Mouse (Mus musculus): ENCODE data around the gene Pde3a. TPM values are rescaled to one million over a fixed set of nuclear protein-coding genes. Genes with fewer than 3 reads are reported as not detected.

Gene Pde3a
- polyA plus RNA-seq, 1 experiment from 2014 or later = 4.8 TPM

- Histone ChIP-seq H3K9ac (ENCODE audit: low read depth, low read length) (no peak overlapping the region), H3K27me3 (replicated peaks; ENCODE audit: control insufficient read depth, insufficient read depth, low read length) (no peaks in the 10 kb centered on the region), H3K9me3 (ENCODE audit: control insufficient read depth, low read length) (no peaks in the 10 kb centered on the region), H3K4me1 (ENCODE audit: control insufficient read depth, insufficient read depth, low read length) (no peaks in the 10 kb centered on the region), H3K36me3 (ENCODE audit: control insufficient read depth, insufficient read depth, low read length) (no peaks in the 10 kb centered on the region), H3K27ac (replicated peaks; ENCODE audit: low read depth, low read length) (no peak overlapping the region), H3K4me3 (ENCODE audit: low read depth, low read length) (no peak overlapping the region), H3K4me2 (ENCODE audit: low read depth, low read length) (no peak overlapping the region)
- ATAC-seq (ENCODE audit: low read depth) = no peak
- WGBS = 75% methylated on average over 3 of the region's 3 CpGs
- DNase-seq (ENCODE audit: low spot score) = no peak
Measured at GRCm38 (mm10) chr6:141271579-141271978, 22.5 kb downstream of the Pde3a start.

DNA sequence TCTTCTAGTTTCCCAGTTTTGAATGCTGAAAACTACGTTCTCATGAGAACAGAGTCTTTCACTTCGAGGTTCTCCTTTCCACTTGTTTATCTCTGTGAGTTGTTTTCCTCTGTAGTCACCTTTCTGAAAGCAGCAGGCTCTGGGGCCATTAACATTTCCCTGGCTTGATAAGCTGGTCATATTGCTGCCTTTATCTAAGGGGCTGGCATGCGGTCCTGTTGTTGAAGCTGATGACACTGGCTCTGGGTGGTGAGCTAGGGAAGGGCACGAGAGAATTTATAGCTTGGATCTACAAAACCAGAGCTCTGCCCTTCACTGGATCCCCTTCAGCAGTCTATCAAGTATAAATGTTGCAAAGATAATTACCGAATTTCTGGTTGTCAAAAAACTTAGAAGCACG, 24.6 kb downstream of the Pde3a start:
- H3K4me2 ChIP-seq (ENCODE audit: low read depth, low read length) = no peak overlapping the region
- WGBS = 86% methylated on average over 6 of the region's 6 CpGs
- H3K4me1 ChIP-seq (ENCODE audit: control insufficient read depth, insufficient read depth, low read length) = no peaks in the 10 kb centered on the region
- H3K9ac ChIP-seq (ENCODE audit: low read depth, low read length) = no peak overlapping the region
- DNase-seq (ENCODE audit: low spot score) = no peak
- H3K4me3 ChIP-seq (ENCODE audit: low read depth, low read length) = no peak overlapping the region
- no peaks in the 10 kb centered on the region for H3K27me3 ChIP-seq (replicated peaks; ENCODE audit: control insufficient read depth, insufficient read depth, low read length)
- ATAC-seq (ENCODE audit: low read depth) = no peak
- H3K36me3 ChIP-seq (ENCODE audit: control insufficient read depth, insufficient read depth, low read length) = no peaks in the 10 kb centered on the region
- no peak overlapping the region for H3K27ac ChIP-seq (replicated peaks; ENCODE audit: low read depth, low read length)
- no peaks in the 10 kb centered on the region for H3K9me3 ChIP-seq (ENCODE audit: control insufficient read depth, low read length)

DNA sequence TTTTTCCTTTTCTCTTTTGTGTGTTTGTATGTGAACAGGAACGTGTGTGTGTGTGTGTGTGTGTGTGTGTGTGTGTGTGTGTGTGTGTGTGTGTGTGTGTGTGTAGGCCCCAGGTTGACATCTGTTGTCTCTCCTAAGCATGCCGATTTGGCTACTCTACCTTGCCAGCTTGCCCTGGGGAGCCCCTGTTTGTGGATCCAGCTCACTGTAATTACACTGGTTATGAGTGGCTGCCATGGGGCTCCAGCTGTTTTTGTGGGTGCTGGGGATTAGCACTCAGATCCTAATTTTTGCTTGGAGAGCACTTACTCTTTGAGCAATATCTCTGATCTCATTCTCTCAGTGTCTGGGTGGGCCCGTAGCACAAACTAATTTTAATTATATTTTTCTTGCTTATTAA, 32.6 kb downstream of the Pde3a start:
- 76% methylated on average over 3 of the region's 3 CpGs for WGBS
- Histone ChIP-seq H3K9me3 (ENCODE audit: control insufficient read depth, low read length) (no peaks in the 10 kb centered on the region), H3K36me3 (ENCODE audit: control insufficient read depth, insufficient read depth, low read length) (no peaks in the 10 kb centered on the region), H3K9ac (ENCODE audit: low read depth, low read length) (no peak overlapping the region), H3K27me3 (replicated peaks; ENCODE audit: control insufficient read depth, insufficient read depth, low read length) (no peaks in the 10 kb centered on the region), H3K27ac (replicated peaks; ENCODE audit: low read depth, low read length) (no peak overlapping the region), H3K4me2 (ENCODE audit: low read depth, low read length) (no peak overlapping the region), H3K4me3 (ENCODE audit: low read depth, low read length) (no peak overlapping the region), H3K4me1 (ENCODE audit: control insufficient read depth, insufficient read depth, low read length) (0 out of 2 replicates have a peak, but pooled peaks cover 4% of the 10 kb centered on the region)
- ATAC-seq (ENCODE audit: low read depth) (no peak), DNase-seq (ENCODE audit: low spot score) (no peak)

- Histone ChIP-seq H3K9me3 (ENCODE audit: control insufficient read depth, low read length) (no peaks in the 10 kb centered on the region), H3K9ac (ENCODE audit: low read depth, low read length) (no peak overlapping the region), H3K4me1 (ENCODE audit: control insufficient read depth, insufficient read depth, low read length) (0 out of 2 replicates have a peak, but pooled peaks cover 4% of the 10 kb centered on the region), H3K4me2 (ENCODE audit: low read depth, low read length) (no peak overlapping the region), H3K27ac (replicated peaks; ENCODE audit: low read depth, low read length) (no peak overlapping the region), H3K36me3 (ENCODE audit: control insufficient read depth, insufficient read depth, low read length) (no peaks in the 10 kb centered on the region), H3K27me3 (replicated peaks; ENCODE audit: control insufficient read depth, insufficient read depth, low read length) (no peaks in the 10 kb centered on the region), H3K4me3 (ENCODE audit: low read depth, low read length) (no peak overlapping the region)
- 64% methylated on average over 7 of the region's 7 CpGs for WGBS
- ATAC-seq (ENCODE audit: low read depth) = no peak
- no peak for DNase-seq (ENCODE audit: low spot score)
Measured at GRCm38 (mm10) chr6:141282796-141283195, 33.7 kb downstream of the Pde3a start.

DNA sequence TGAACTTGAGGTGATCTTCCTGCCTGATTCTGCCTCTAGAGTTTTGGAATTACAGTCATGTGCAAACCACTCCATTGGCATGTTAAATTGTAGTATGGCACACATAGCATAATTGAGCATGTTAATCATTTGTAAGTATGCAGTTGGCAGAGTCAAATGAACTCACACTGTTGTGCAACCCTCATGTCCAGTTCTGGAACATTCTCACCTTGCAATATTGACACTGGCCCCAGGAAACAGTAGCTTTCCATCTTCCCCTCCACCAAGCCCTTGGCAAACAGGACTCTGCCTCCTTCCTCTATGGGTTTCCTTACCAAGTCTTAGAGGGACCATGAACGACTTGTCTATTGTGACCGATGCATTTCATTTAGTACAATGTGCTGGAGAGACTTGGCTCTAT, 42.1 kb downstream of the Pde3a start:
- ATAC-seq (ENCODE audit: low read depth) (no peak), DNase-seq (ENCODE audit: low spot score) (no peak)
- Histone ChIP-seq H3K4me3 (ENCODE audit: low read depth, low read length) (no peak overlapping the region), H3K27ac (replicated peaks; ENCODE audit: low read depth, low read length) (no peak overlapping the region), H3K36me3 (ENCODE audit: control insufficient read depth, insufficient read depth, low read length) (no peaks in the 10 kb centered on the region), H3K9me3 (ENCODE audit: control insufficient read depth, low read length) (no peaks in the 10 kb centered on the region), H3K4me1 (ENCODE audit: control insufficient read depth, insufficient read depth, low read length) (no peaks in the 10 kb centered on the region), H3K9ac (ENCODE audit: low read depth, low read length) (no peak overlapping the region), H3K27me3 (replicated peaks; ENCODE audit: control insufficient read depth, insufficient read depth, low read length) (no peaks in the 10 kb centered on the region), H3K4me2 (ENCODE audit: low read depth, low read length) (no peak overlapping the region)
- WGBS = 94% methylated on average over 2 of the region's 2 CpGs

DNA sequence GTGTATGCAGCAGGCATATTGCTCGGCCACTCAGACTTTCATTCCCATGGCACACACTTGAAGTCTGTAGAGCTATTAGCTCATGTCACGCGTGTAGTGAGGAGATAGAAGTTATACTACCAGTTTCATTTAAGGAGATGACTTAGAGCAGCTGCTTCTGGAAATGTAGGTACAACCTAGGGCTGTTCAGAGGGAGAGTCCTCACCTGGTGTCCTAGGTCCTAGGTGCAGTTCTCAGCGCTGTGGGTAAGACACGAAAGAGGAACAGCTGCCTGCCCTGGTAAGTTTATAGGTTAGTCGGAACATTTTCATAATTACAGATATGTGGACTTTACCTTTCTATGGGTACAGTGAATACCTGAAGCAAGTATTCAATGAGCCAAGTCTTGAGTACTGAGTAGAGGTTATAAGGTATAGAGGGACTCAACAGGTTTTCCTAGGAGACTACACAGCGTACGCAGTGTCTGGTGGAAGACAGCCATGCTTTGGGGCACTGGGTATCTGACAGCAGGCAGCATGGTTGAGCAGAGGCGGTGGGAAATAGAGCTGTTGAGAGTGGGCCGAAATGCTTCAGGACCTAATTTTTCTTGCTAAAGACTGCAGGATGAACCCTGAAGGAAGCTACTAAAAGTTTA, 43.9 kb downstream of the Pde3a start:
- no peaks in the 10 kb centered on the region for H3K9me3 ChIP-seq (ENCODE audit: control insufficient read depth, low read length)
- H3K4me1 ChIP-seq (ENCODE audit: control insufficient read depth, insufficient read depth, low read length) = no peaks in the 10 kb centered on the region
- DNase-seq (ENCODE audit: low spot score) (no peak), ATAC-seq (ENCODE audit: low read depth) (no peak)
- no peak overlapping the region for H3K27ac ChIP-seq (replicated peaks; ENCODE audit: low read depth, low read length)
- H3K4me3 ChIP-seq (ENCODE audit: low read depth, low read length) = no peak overlapping the region
- H3K36me3 ChIP-seq (ENCODE audit: control insufficient read depth, insufficient read depth, low read length) = no peaks in the 10 kb centered on the region
- no peak overlapping the region for H3K4me2 ChIP-seq (ENCODE audit: low read depth, low read length)
- 94% methylated on average over 10 of the region's 10 CpGs for WGBS
- no peak overlapping the region for H3K9ac ChIP-seq (ENCODE audit: low read depth, low read length)
- no peaks in the 10 kb centered on the region for H3K27me3 ChIP-seq (replicated peaks; ENCODE audit: control insufficient read depth, insufficient read depth, low read length)

DNA sequence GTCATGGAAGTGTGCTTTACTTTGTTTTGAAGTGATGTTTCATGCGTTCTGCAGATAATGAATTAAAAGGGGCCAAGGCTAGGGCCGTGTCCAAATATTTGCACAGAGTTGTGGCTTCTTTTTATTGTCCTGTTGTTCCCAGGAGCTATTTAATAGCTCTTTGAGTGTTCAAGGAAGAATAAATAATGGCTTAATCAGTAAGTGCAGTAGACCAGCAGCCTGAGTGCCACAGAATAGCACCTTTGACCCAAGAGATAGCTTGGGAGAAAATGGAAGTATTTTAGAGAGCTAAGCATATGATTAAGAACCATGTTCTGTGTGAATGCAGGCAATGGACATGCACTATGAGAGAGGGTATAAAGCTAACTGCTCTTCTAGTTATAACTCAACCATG, 44.4 kb downstream of the Pde3a start:
- Histone ChIP-seq H3K27me3 (replicated peaks; ENCODE audit: control insufficient read depth, insufficient read depth, low read length) (no peaks in the 10 kb centered on the region), H3K4me1 (ENCODE audit: control insufficient read depth, insufficient read depth, low read length) (no peaks in the 10 kb centered on the region), H3K36me3 (ENCODE audit: control insufficient read depth, insufficient read depth, low read length) (no peaks in the 10 kb centered on the region), H3K9me3 (ENCODE audit: control insufficient read depth, low read length) (no peaks in the 10 kb centered on the region), H3K27ac (replicated peaks; ENCODE audit: low read depth, low read length) (no peak overlapping the region), H3K4me2 (ENCODE audit: low read depth, low read length) (no peak overlapping the region), H3K9ac (ENCODE audit: low read depth, low read length) (no peak overlapping the region), H3K4me3 (ENCODE audit: low read depth, low read length) (no peak overlapping the region)
- DNase-seq (ENCODE audit: low spot score) = no peak
- no peak for ATAC-seq (ENCODE audit: low read depth)
- WGBS = 79% methylated on average over 2 of the region's 2 CpGs

DNA sequence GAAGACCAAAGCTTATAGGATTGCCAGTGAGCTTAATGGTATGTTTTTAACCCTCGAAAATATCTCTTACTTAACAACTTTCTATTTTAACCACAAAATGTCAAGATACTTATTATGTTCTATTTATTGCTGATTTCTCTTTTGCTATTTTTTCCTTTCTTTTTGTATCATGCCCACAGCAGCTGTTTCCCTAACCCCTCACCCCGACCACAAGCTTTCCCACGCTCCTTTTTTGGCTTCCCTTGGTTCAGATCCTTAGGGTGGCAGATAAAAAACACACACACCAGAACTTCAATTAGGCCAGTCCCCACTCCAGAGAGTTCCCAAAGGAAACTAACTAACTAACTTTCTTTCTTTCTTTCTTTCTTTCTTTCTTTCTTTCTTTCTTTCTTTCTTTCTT, 46.2 kb downstream of the Pde3a start:
- H3K36me3 ChIP-seq (ENCODE audit: control insufficient read depth, insufficient read depth, low read length) = no peaks in the 10 kb centered on the region
- H3K27ac ChIP-seq (replicated peaks; ENCODE audit: low read depth, low read length) = no peak overlapping the region
- WGBS = 74% methylated on average over 3 of the region's 3 CpGs
- H3K4me2 ChIP-seq (ENCODE audit: low read depth, low read length) = no peak overlapping the region
- no peaks in the 10 kb centered on the region for H3K4me1 ChIP-seq (ENCODE audit: control insufficient read depth, insufficient read depth, low read length)
- no peaks in the 10 kb centered on the region for H3K27me3 ChIP-seq (replicated peaks; ENCODE audit: control insufficient read depth, insufficient read depth, low read length)
- no peak overlapping the region for H3K4me3 ChIP-seq (ENCODE audit: low read depth, low read length)
- no peak for ATAC-seq (ENCODE audit: low read depth)
- DNase-seq (ENCODE audit: low spot score) = no peak
- no peaks in the 10 kb centered on the region for H3K9me3 ChIP-seq (ENCODE audit: control insufficient read depth, low read length)
- H3K9ac ChIP-seq (ENCODE audit: low read depth, low read length) = no peak overlapping the region
